14 mouse cellular contexts compared by ENCODE assay signal in the genomic region with DNA sequence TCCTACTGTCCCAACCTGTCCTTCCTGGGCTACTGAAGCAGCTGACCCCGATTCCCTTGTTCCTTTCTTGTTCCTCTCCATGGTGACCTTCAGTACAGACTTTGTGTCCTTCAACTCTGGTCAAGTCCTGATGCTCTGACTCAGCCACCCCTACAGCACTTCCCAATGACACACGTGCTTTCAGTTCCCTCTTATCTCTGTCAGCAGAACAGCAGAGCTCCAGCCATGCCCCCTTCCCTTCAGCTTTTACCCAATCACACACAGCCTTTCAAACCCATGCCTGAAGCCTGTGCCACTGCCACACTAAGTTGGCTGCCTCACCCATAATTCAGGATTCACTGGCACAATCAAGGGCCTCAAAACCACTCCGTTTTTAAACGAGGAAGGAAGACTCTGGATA.
DNase-seq lines count a peak whose midpoint lies in the region; ATAC-seq and TF ChIP-seq lines count a peak whose summit lies in the region.
"Had no signal": no experiment of that assay in that cellular context is flagged by ENCODE, and none has a peak within 500 bp of the region (broad histone marks: within the 10 kb centered on the region; RNA-seq: fewer than 3 reads in every experiment).

No protein-coding gene starts in this region.

- intact Hi-C loops in left cerebral cortex, postnatal 10 days (cut with DNase I): loop anchor here (10.0 kb wide), 1 partner anchor 269 kb away; no protein-coding TSS in a partner anchor

- H3K9ac ChIP-seq in liver, embryonic 11.5 days (ENCODE audit: low read depth, low read length): no peak overlapping the region
- H3K9ac ChIP-seq: hindbrain, embryonic 15.5 days had no signal

- H3K4me3 ChIP-seq in layer of hippocampus, adult 2 months: no peak overlapping the region
- H3K4me3 ChIP-seq in liver, embryonic 11.5 days (ENCODE audit: low read depth, low read length): no peak overlapping the region
- H3K4me3 ChIP-seq: erythroblast, embryonic 14.5 days; hindbrain, embryonic 15.5 days; myocyte had no signal

- WGBS in liver, embryonic 11.5 days: 51% methylated on average over 4 of the region's 4 CpGs

- H3K36me3 ChIP-seq in liver, embryonic 11.5 days (ENCODE audit: control insufficient read depth, insufficient read depth, low read length): peaks cover 21% of the 10 kb centered on the region
- peaks cover 35% of the 10 kb centered on the region for H3K36me3 ChIP-seq in splenic B cell, adult 2 months (ENCODE audit: control insufficient read depth, insufficient read depth, low read length, poor library complexity, severe bottlenecking)

- no peaks in the 10 kb centered on the region for H3K27me3 ChIP-seq in liver, embryonic 11.5 days (replicated peaks; ENCODE audit: control insufficient read depth, insufficient read depth, low read length)
- H3K27me3 ChIP-seq in splenic B cell, adult 2 months (ENCODE audit: control insufficient read depth, insufficient read depth, low read length, poor library complexity, severe bottlenecking): no peaks in the 10 kb centered on the region
- H3K27me3 ChIP-seq: hindbrain, embryonic 15.5 days had no signal

- peak; percentile 89 for ATAC-seq in liver, embryonic 11.5 days (replicated peaks; ENCODE audit: low FRiP score)

- peaks cover 6% of the 10 kb centered on the region for H3K4me1 ChIP-seq in liver, embryonic 11.5 days (replicated peaks; ENCODE audit: control insufficient read depth, insufficient read depth, low read length)
- H3K4me1 ChIP-seq: hindbrain, embryonic 15.5 days had no signal

- H3K9me3 ChIP-seq in liver, embryonic 11.5 days (ENCODE audit: control insufficient read depth, low read length): no peaks in the 10 kb centered on the region
- H3K9me3 ChIP-seq: hindbrain, embryonic 15.5 days had no signal

- TF ChIP-seq CTCF in layer of hippocampus, adult 2 months (conservative IDR thresholded peaks at IDR 0.05): no peak

- H3K4me2 ChIP-seq in liver, embryonic 11.5 days: no peak overlapping the region
- H3K4me2 ChIP-seq: hindbrain, embryonic 15.5 days had no signal

- DNase-seq in layer of hippocampus, adult 2 months (ENCODE audit: low spot score in 2 of 2): no peak
- DNase-seq in layer of hippocampus, postnatal 25 days (ENCODE audit: extremely low spot score in 1 of 2, low spot score in 1 of 2): no peak
- peak; percentile 67 to 68 for DNase-seq in adrenal gland, postnatal 36 days
- no peak for DNase-seq in liver, embryonic 11.5 days (ENCODE audit: low spot score)
- DNase-seq in splenic B cell, adult 2 months (ENCODE audit: low read depth, low spot score): peak; percentile 21
- DNase-seq in left cerebral cortex, postnatal 10 days (ENCODE audit: extremely low spot score in 1 of 2, low spot score in 2 of 2): no peak
- no peak for DNase-seq in right cerebral cortex, adult 18-20 months
- no peak for DNase-seq in gastrocnemius, postnatal 4 days (ENCODE audit: low spot score in 2 of 2)
- DNase-seq: cerebellum, postnatal 10 days; kidney, postnatal 25 days; lung, postnatal 36 days had no signal

- H3K27ac ChIP-seq in layer of hippocampus, adult 2 months: peak overlapping the region; percentile 7; the same call in 1 of the 2 replicates
- no peak overlapping the region for H3K27ac ChIP-seq in liver, embryonic 11.5 days (ENCODE audit: low read depth, low read length)
- H3K27ac ChIP-seq: hindbrain, embryonic 15.5 days had no signal

Comparison
In these comparisons a context has a peak if more than half of its experiments do, and no peak if none do; other contexts are left out.
1. DNase-seq: peak in adrenal gland, postnatal 36 days (2 of 2) and splenic B cell, adult 2 months (single experiment); none in layer of hippocampus, adult 2 months (0 of 2), layer of hippocampus, postnatal 25 days (0 of 2), liver, embryonic 11.5 days (single experiment), left cerebral cortex, postnatal 10 days (0 of 2), right cerebral cortex, adult 18-20 months (single experiment) and gastrocnemius, postnatal 4 days (0 of 2).